Mouse (Mus musculus) hindbrain, embryonic 11.5 days (tissue): ENCODE data around the gene Ssbp1. TPM values are rescaled to one million over a fixed set of nuclear protein-coding genes. Genes with fewer than 3 reads are reported as not detected.

ENCODE experiments used
- ATAC-seq: fragments of 200-750 bp; cut with Nextera tagmentation; 2 replicates; pipeline ENCODE4 v1.8.0; 2017; ENCODE audit warnings: mild to moderate bottlenecking, moderate TSS enrichment, moderate library complexity; ENCODE audit not compliant: low FRiP score
- DNase-seq: peaks from one replicate; pipeline ENCODE4 v3.0.0-alpha.2; 2015; ENCODE audit warnings: low spot score
- H3K27ac ChIP-seq: fragments of 300-500 bp; sonication (generic); 2 replicates; pipeline ENCODE4 v1.5.1; 2014; ENCODE audit warnings: mild to moderate bottlenecking, low read depth, low read length
- H3K27me3 ChIP-seq: fragments of 300-500 bp; sonication (generic); 2 replicates; pipeline ENCODE4 v1.6.1; 2014; ENCODE audit warnings: mild to moderate bottlenecking, low read length, moderate library complexity, mixed read lengths; ENCODE audit not compliant: control insufficient read depth, insufficient read depth
- H3K36me3 ChIP-seq: fragments of 300-500 bp; sonication (generic); 2 replicates; pipeline ENCODE4 v1.6.1; 2014; ENCODE audit warnings: mild to moderate bottlenecking, low read length, moderate library complexity, mixed read lengths; ENCODE audit not compliant: control insufficient read depth, insufficient read depth
- H3K4me1 ChIP-seq: fragments of 300-500 bp; sonication (generic); replicated peaks from 2 replicates; pipeline ENCODE4 v1.6.1; 2014; ENCODE audit warnings: low read length, mixed read lengths; ENCODE audit not compliant: control insufficient read depth, insufficient read depth
- H3K4me2 ChIP-seq: fragments of 300-500 bp; sonication (generic); replicated peaks from 2 replicates; pipeline ENCODE4 v1.6.1; 2014; ENCODE audit warnings: mild to moderate bottlenecking, low read depth, low read length
- H3K4me3 ChIP-seq: fragments of 300-500 bp; sonication (generic); 2 replicates; pipeline ENCODE4 v1.5.1; 2014; ENCODE audit warnings: low read depth, low read length
- H3K9ac ChIP-seq: fragments of 300-500 bp; sonication (generic); 2 replicates; pipeline ENCODE4 v1.6.1; 2014; ENCODE audit warnings: low read depth, low read length
- H3K9me3 ChIP-seq: fragments of 300-500 bp; sonication (generic); 2 replicates; pipeline ENCODE4 v1.6.1; 2016; ENCODE audit warnings: low read length; ENCODE audit not compliant: control insufficient read depth
- WGBS: fragments of 180-500 bp; shearing (Covaris S2); extraction: QIAGEN DNeasy Blood & Tissue Kit; methylation state at CpG from one replicate; pipeline ENCODE4 v1.1.7; 2014; 5-methylcytosine and 5-hydroxymethylcytosine counted together
- polyA plus RNA-seq: library from polyadenylated mRNA; unstranded; fragments of >200 nt; fragmentation: Nextera tagmentation; extraction: Ambion mirVana; gene quantifications from 2 replicates; pipeline ENCODE4 v1.2.1, GENCODE M21; 2014

The Ssbp1 gene
- polyA plus RNA-seq, 1 experiment from 2014 or later = 167 TPM

GRCm38 (mm10) chr6:40490933-40491332, 19.8 kb downstream of the Ssbp1 start, which contains the start of gene Tas2r137:
Gene Tas2r137 (plus strand): TSS chr6:40491233.
- Histone ChIP-seq H3K27me3 (no peaks in the 10 kb centered on the region), H3K4me1 (no peaks in the 10 kb centered on the region), H3K27ac (no peak within 1 kb of the TSS), H3K9ac (no peak within 1 kb of the TSS), H3K36me3 (no peaks in the 10 kb centered on the region), H3K9me3 (no peaks in the 10 kb centered on the region), H3K4me3 (no peak within 1 kb of the TSS), H3K4me2 (no peak within 1 kb of the TSS)
- DNase-seq (no peak), ATAC-seq (no peak)

- Histone ChIP-seq H3K9me3 (no peaks in the 10 kb centered on the region), H3K4me3 (no peak within 1 kb of the TSS), H3K9ac (no peak within 1 kb of the TSS), H3K4me1 (no peaks in the 10 kb centered on the region), H3K4me2 (no peak within 1 kb of the TSS), H3K27me3 (no peaks in the 10 kb centered on the region), H3K27ac (no peak within 1 kb of the TSS), H3K36me3 (no peaks in the 10 kb centered on the region)
- 94% methylated on average over 3 of the region's 3 CpGs for WGBS
- ATAC-seq = no peak
- DNase-seq = no peak
These were observed 22.1 kb downstream of the Ssbp1 start, which contains the start of gene Tas2r108 for GRCm38 (mm10) chr6:40493229-40493628. Gene Tas2r108 (plus strand): TSS chr6:40493529.

DNA sequence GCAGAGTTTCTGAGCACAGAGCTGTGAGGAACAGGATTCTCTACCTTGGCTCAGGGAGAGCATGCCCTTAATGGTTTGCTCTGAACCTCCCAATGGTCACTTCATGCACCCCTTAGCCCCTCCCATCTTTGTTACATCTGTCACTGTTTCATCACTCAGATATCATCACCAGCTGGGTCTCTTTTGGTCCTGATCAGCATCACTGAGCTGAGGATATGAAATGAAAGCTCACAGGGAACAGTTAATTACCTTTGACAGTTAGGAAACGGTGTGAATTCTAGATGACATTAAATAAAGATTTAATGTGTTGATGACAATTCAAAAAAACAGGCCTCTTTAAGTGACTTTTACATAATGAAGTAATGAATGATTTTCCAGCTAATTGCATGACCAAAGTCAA, 48.3 kb downstream of the Ssbp1 start, which contains the start of gene Prss37:
Gene Prss37, minus strand, starts transcription at position 101 of the 400 bp plus-strand sequence.
- no peaks in the 10 kb centered on the region for H3K9me3 ChIP-seq
- ATAC-seq (no peak), DNase-seq (no peak)
- no peak within 1 kb of the TSS for H3K4me2 ChIP-seq
- no peaks in the 10 kb centered on the region for H3K27me3 ChIP-seq
- H3K4me3 ChIP-seq = no peak within 1 kb of the TSS
- H3K9ac ChIP-seq = no peak within 1 kb of the TSS
- H3K36me3 ChIP-seq = no peaks in the 10 kb centered on the region
- no peak within 1 kb of the TSS for H3K27ac ChIP-seq
- no peaks in the 10 kb centered on the region for H3K4me1 ChIP-seq
- 74% methylated on average over 1 of the region's 1 CpGs for WGBS

Other genes starting within 250 kb of the Ssbp1 start
- gene Agk, start 146.2 kb upstream of the Ssbp1 start, polyA plus RNA-seq = 43.2 and 43.4 TPM in 2 replicates
- gene E330009J07Rik, start 35.2 kb upstream of the Ssbp1 start, polyA plus RNA-seq = 14.8 and 16.8 TPM in 2 replicates
- 0.13 and 0.19 TPM in 2 replicates for gene Wee2, start 32.3 kb upstream of the Ssbp1 start, polyA plus RNA-seq
- not detected in 2 replicates for gene Tas2r137, start 19.9 kb downstream of the Ssbp1 start, polyA plus RNA-seq
- 0.73 TPM in 1 of 2 replicates, not detected in the other for gene Tas2r108, start 22.2 kb downstream of the Ssbp1 start, polyA plus RNA-seq
- gene Prss37, start 48.2 kb downstream of the Ssbp1 start, polyA plus RNA-seq = 0.17 TPM in 1 of 2 replicates, not detected in the other
- gene Olfr461, start 83.7 kb downstream of the Ssbp1 start, polyA plus RNA-seq = 0.21 TPM in 1 of 2 replicates, not detected in the other
- not detected in 2 replicates for gene Olfr460, start 98.1 kb downstream of the Ssbp1 start, polyA plus RNA-seq
- gene Clec5a, start 114.5 kb downstream of the Ssbp1 start, polyA plus RNA-seq = 0.25 and 1.2 TPM in 2 replicates
- gene Tas2r138, start 142.0 kb downstream of the Ssbp1 start, polyA plus RNA-seq = not detected in 2 replicates
- gene Mgam, start 157.5 kb downstream of the Ssbp1 start, polyA plus RNA-seq = not detected in 2 replicates